In genomic region chr8:45715330-45716027, GRCm38 (mm10) we compare ENCODE assay signal across 9 mouse cellular contexts.
DNase-seq lines count a peak whose midpoint lies in the region; ATAC-seq lines count a peak whose summit lies in the region.
"Had no signal": no experiment of that assay in that cellular context is flagged by ENCODE, and none has a peak within 500 bp of the region (broad histone marks: within the 10 kb centered on the region; RNA-seq: fewer than 3 reads in every experiment).

No protein-coding gene starts in this region.

- H3K4me3 ChIP-seq in neural tube, embryonic 15.5 days (replicated peaks): no peak overlapping the region

- 0 out of 2 replicates have a peak overlapping the region, but pooled peaks have one; percentile 9 for H3K27ac ChIP-seq in neural tube, embryonic 15.5 days (replicated peaks)

- peaks cover 12% of the 10 kb centered on the region; the same call in 1 of the 2 replicates for H3K4me1 ChIP-seq in neural tube, embryonic 15.5 days

- ATAC-seq in neural tube, embryonic 15.5 days (ENCODE audit: low FRiP score): no peak

- DNase-seq in neural tube, embryonic 10.5 days (ENCODE audit: extremely low spot score, low spot score): no peak
- peak; percentile 66 for DNase-seq in layer of hippocampus, adult 11-12 months (ENCODE audit: low spot score)
- peak; percentile 67 to 75 for DNase-seq in left cerebral cortex, postnatal 14 days (ENCODE audit: low spot score in 2 of 2)
- no peak for DNase-seq in B cell, adult 2 months
- no peak for DNase-seq in embryo, embryonic 10 days (ENCODE audit: low spot score)
- no peak for DNase-seq in cerebellum, postnatal 36 days

- H3K9me3 ChIP-seq in neural tube, embryonic 15.5 days (replicated peaks): no peaks in the 10 kb centered on the region

- intact Hi-C loops in left cerebral cortex, postnatal 14 days (cut with DNase I): no loop called here

- WGBS in neural tube, embryonic 15.5 days: 56% methylated on average over 13 of the region's 13 CpGs

- H3K9ac ChIP-seq in neural tube, embryonic 15.5 days (replicated peaks): no peak overlapping the region
- H3K9ac ChIP-seq: lung, embryonic 14.5 days had no signal

- H3K4me2 ChIP-seq in neural tube, embryonic 15.5 days: no peak overlapping the region
- H3K4me2 ChIP-seq: lung, embryonic 14.5 days had no signal

- no peaks in the 10 kb centered on the region for H3K27me3 ChIP-seq in neural tube, embryonic 15.5 days (replicated peaks)
- H3K27me3 ChIP-seq: CH12.LX had no signal

- no peaks in the 10 kb centered on the region for H3K36me3 ChIP-seq in neural tube, embryonic 15.5 days

Comparison
In these comparisons a context has a peak if more than half of its experiments do, and no peak if none do; other contexts are left out.
1. DNase-seq: peak in layer of hippocampus, adult 11-12 months (single experiment) and left cerebral cortex, postnatal 14 days (2 of 2); none in neural tube, embryonic 10.5 days (single experiment), B cell, adult 2 months (0 of 2), embryo, embryonic 10 days (single experiment) and cerebellum, postnatal 36 days (0 of 2).